Mouse (Mus musculus) stomach, postnatal 0 days (tissue): ENCODE measurements around the gene Ctsk. TPM values are rescaled to one million over a fixed set of nuclear protein-coding genes. Genes with fewer than 3 reads are reported as not detected.

ENCODE experiments used
- ATAC-seq: fragments of 200-750 bp; cut with Nextera tagmentation; 2 replicates; pipeline ENCODE4 v1.8.0; 2017; ENCODE audit not compliant: low FRiP score, low TSS enrichment
- DNase-seq: peaks from one replicate; pipeline ENCODE4 v3.0.0-alpha.2; 2016; ENCODE audit warnings: low spot score
- H3K27ac ChIP-seq: fragments of 300-500 bp; sonication (generic); replicated peaks from 2 replicates; pipeline ENCODE4 v1.5.1; 2014; ENCODE audit warnings: mild to moderate bottlenecking, control low read depth
- H3K27me3 ChIP-seq: fragments of 300-500 bp; sonication (generic); 2 replicates; pipeline ENCODE4 v1.6.1; 2014; ENCODE audit warnings: low read length; ENCODE audit not compliant: control insufficient read depth, insufficient read depth
- H3K36me3 ChIP-seq: fragments of 300-500 bp; sonication (generic); 2 replicates; pipeline ENCODE4 v1.6.1; 2014; ENCODE audit warnings: low read length, mixed read lengths; ENCODE audit not compliant: control insufficient read depth, insufficient read depth
- H3K4me1 ChIP-seq: fragments of 300-500 bp; sonication (generic); replicated peaks from 2 replicates; pipeline ENCODE4 v1.6.1; 2014; ENCODE audit warnings: antibody characterized with exemption; ENCODE audit not compliant: control insufficient read depth, insufficient read depth
- H3K4me2 ChIP-seq: fragments of 300-500 bp; sonication (generic); replicated peaks from 2 replicates; pipeline ENCODE4 v1.6.1; 2014; ENCODE audit warnings: low read depth, mild to moderate bottlenecking, control low read depth, moderate library complexity
- H3K4me3 ChIP-seq: fragments of 300-500 bp; sonication (generic); 2 replicates; pipeline ENCODE4 v1.5.1; 2014; ENCODE audit warnings: low read depth, low read length, control low read depth
- H3K9ac ChIP-seq: fragments of 300-500 bp; sonication (generic); 2 replicates; pipeline ENCODE4 v1.6.1; 2014; ENCODE audit warnings: mild to moderate bottlenecking, low read length, control low read depth, mixed read lengths
- H3K9me3 ChIP-seq: fragments of 300-500 bp; sonication (generic); 2 replicates; pipeline ENCODE4 v1.6.1; 2016; ENCODE audit warnings: low read length; ENCODE audit not compliant: control insufficient read depth
- CTCF ChIP-seq: IDR thresholded peaks from 2 replicates; pipeline ENCODE4 v1.5.1; 2016; ENCODE audit warnings: antibody characterized with exemption, low read depth, mild to moderate bottlenecking, moderate library complexity
- EP300 ChIP-seq: optimal IDR thresholded peaks from 2 replicates; pipeline ENCODE3; 2016; ENCODE audit warnings: antibody characterized with exemption
- WGBS: fragments of 180-500 bp; shearing (Covaris S2); extraction: QIAGEN DNeasy Blood & Tissue Kit; methylation state at CpG from one replicate; pipeline ENCODE4 v1.1.7; 2014; 5-methylcytosine and 5-hydroxymethylcytosine counted together
- polyA plus RNA-seq: library from polyadenylated mRNA; unstranded; fragments of >200 nt; fragmentation: Nextera tagmentation; extraction: Ambion mirVana; gene quantifications from 2 replicates; pipeline ENCODE4 v1.2.1, GENCODE M21; 2015

The Ctsk gene
- polyA plus RNA-seq, 1 experiment from 2014 or later = 16.3 TPM

- Histone ChIP-seq H3K4me3 (no peak overlapping the region), H3K9ac (no peak overlapping the region), H3K27ac (no peak overlapping the region), H3K9me3 (no peaks in the 10 kb centered on the region), H3K4me1 (no peaks in the 10 kb centered on the region), H3K4me2 (no peak overlapping the region), H3K36me3 (no peaks in the 10 kb centered on the region), H3K27me3 (no peaks in the 10 kb centered on the region)
- DNase-seq (no peak), ATAC-seq (no peak)
- 65% methylated on average over 1 of the region's 1 CpGs for WGBS
- no peak for TF ChIP-seq CTCF
- no peak for TF ChIP-seq EP300
Measured at GRCm38 (mm10) chr3:95550176-95550575, 51.1 kb downstream of the Ctsk start.

- Histone ChIP-seq H3K4me3 (no peak overlapping the region), H3K9ac (no peak overlapping the region), H3K27me3 (no peaks in the 10 kb centered on the region), H3K4me1 (no peaks in the 10 kb centered on the region), H3K4me2 (no peak overlapping the region), H3K9me3 (no peaks in the 10 kb centered on the region), H3K36me3 (no peaks in the 10 kb centered on the region), H3K27ac (no peak overlapping the region)
- DNase-seq (no peak), ATAC-seq (no peak)
- no peak for TF ChIP-seq CTCF
- TF ChIP-seq EP300 = no peak
- WGBS = 26% methylated on average over 3 of the region's 3 CpGs
Measured at GRCm38 (mm10) chr3:95553986-95554385, 54.9 kb downstream of the Ctsk start.

Other genes starting within 250 kb of the Ctsk start
- gene Bnipl, start 248.1 kb upstream of the Ctsk start, polyA plus RNA-seq = 16.6 and 16.8 TPM in 2 replicates
- gene Mindy1, start 217.9 kb upstream of the Ctsk start, polyA plus RNA-seq = 55.9 and 64.1 TPM in 2 replicates
- gene Prune1, start 217.2 kb upstream of the Ctsk start, polyA plus RNA-seq = 10.1 and 11.7 TPM in 2 replicates
- 57.2 and 63.1 TPM in 2 replicates for gene Anxa9, start 192.1 kb upstream of the Ctsk start, polyA plus RNA-seq
- gene Cers2, start 184.5 kb upstream of the Ctsk start, polyA plus RNA-seq = 75.0 and 80.3 TPM in 2 replicates
- gene Setdb1, start 142.1 kb upstream of the Ctsk start, polyA plus RNA-seq = 8.6 and 9.2 TPM in 2 replicates
- 0.13 and 0.15 TPM in 2 replicates for gene 4930558C23Rik, start 96.4 kb upstream of the Ctsk start, polyA plus RNA-seq
- gene Arnt, start 64.9 kb upstream of the Ctsk start, polyA plus RNA-seq = 14.2 and 15.3 TPM in 2 replicates
- gene Ctss, start 27.5 kb downstream of the Ctsk start, polyA plus RNA-seq = 31.8 and 35.6 TPM in 2 replicates
- not detected in 2 replicates for gene Hormad1, start 60.4 kb downstream of the Ctsk start, polyA plus RNA-seq
- 24.1 and 25.6 TPM in 2 replicates for gene Golph3l, start 89.7 kb downstream of the Ctsk start, polyA plus RNA-seq
- gene Ensa, start 125.7 kb downstream of the Ctsk start, polyA plus RNA-seq = 42.3 and 44.2 TPM in 2 replicates
- gene Mcl1, start 159.5 kb downstream of the Ctsk start, polyA plus RNA-seq = 57.9 and 59.2 TPM in 2 replicates
- 9.4 and 10.4 TPM in 2 replicates for gene Adamtsl4, start 188.7 kb downstream of the Ctsk start, polyA plus RNA-seq
- gene Ecm1, start 240.3 kb downstream of the Ctsk start, polyA plus RNA-seq = 254 and 328 TPM in 2 replicates